Mouse (Mus musculus): ENCODE results near the gene Cfap43. TPM values are rescaled to one million over a fixed set of nuclear protein-coding genes. Genes with fewer than 3 reads are reported as not detected.

Cfap43 gene
- polyA plus RNA-seq, 1 experiment, result 0.02 TPM

- no peak overlapping the region for H3K4me3 ChIP-seq
- H3K36me3 ChIP-seq (ENCODE audit: control insufficient read depth, insufficient read depth), result peaks cover 11% of the 10 kb centered on the region
- H3K27me3 ChIP-seq (ENCODE audit: control insufficient read depth, insufficient read depth, insufficient read length), result no peaks in the 10 kb centered on the region
- H3K79me2 ChIP-seq (ENCODE audit: control insufficient read depth, insufficient read depth), result no peaks in the 10 kb centered on the region
- no peak overlapping the region for H3ac ChIP-seq (ENCODE audit: control insufficient read depth, insufficient read length)
- no peak overlapping the region for H3K4me2 ChIP-seq (ENCODE audit: low read depth)
- TF ChIP-seq POLR2A (IDR thresholded peaks at IDR 0.05; ENCODE audit: insufficient read length, low read depth) (no peak), POLR2AphosphoS2 (IDR thresholded peaks at IDR 0.05; ENCODE audit: insufficient read length, low read depth) (no peak), USF1 (IDR thresholded peaks at IDR 0.05; ENCODE audit: low read depth) (no peak), REST (IDR thresholded peaks at IDR 0.05; ENCODE audit: insufficient read depth, insufficient read length) (no peak)
These were observed 51.4 kb downstream of the Cfap43 start for GRCm38 (mm10) chr19:47867628-47868175.

- TF ChIP-seq CEBPB (IDR thresholded peaks at IDR 0.05; ENCODE audit: insufficient read depth, poor library complexity, severe bottlenecking) (no peak), POLR2A (IDR thresholded peaks at IDR 0.05; ENCODE audit: insufficient read length, low read depth) (peak; percentile 50), REST (IDR thresholded peaks at IDR 0.05; ENCODE audit: insufficient read depth, insufficient read length) (no peak), E2F4 (IDR thresholded peaks at IDR 0.05; ENCODE audit: insufficient read depth) (no peak), TCF12 (IDR thresholded peaks at IDR 0.05; ENCODE audit: insufficient read depth, poor library complexity, severe bottlenecking) (no peak), TCF3 (IDR thresholded peaks at IDR 0.05; ENCODE audit: insufficient read length, low read depth) (no peak), POLR2AphosphoS2 (IDR thresholded peaks at IDR 0.05; ENCODE audit: insufficient read length, low read depth) (peak; percentile 78), MYOD1 (IDR thresholded peaks at IDR 0.05; ENCODE audit: control insufficient read depth in 1 of 3, insufficient read length in 2 of 3, low read depth in 2 of 3) (no peak), MAX (IDR thresholded peaks at IDR 0.05; ENCODE audit: low read depth) (no peak), MYOG (IDR thresholded peaks at IDR 0.05; ENCODE audit: control insufficient read depth in 1 of 3, insufficient read depth in 1 of 3, insufficient read length in 2 of 3, low read depth in 2 of 3) (no peak), SRF (IDR thresholded peaks at IDR 0.05; ENCODE audit: control insufficient read depth, insufficient read length, low read depth) (no peak), USF1 (IDR thresholded peaks at IDR 0.05; ENCODE audit: low read depth) (no peak)
- Histone ChIP-seq H3K36me3 (ENCODE audit: control insufficient read depth, insufficient read depth) (peaks cover 18% of the 10 kb centered on the region), H3K27me3 (ENCODE audit: control insufficient read depth, insufficient read depth, insufficient read length) (no peaks in the 10 kb centered on the region), H3ac (ENCODE audit: control insufficient read depth, insufficient read length) (no peak within 1 kb of the TSS), H3K79me2 (ENCODE audit: control insufficient read depth, insufficient read depth) (no peaks in the 10 kb centered on the region), H3K4me3 (peak within 1 kb of the TSS; percentile 28), H3K4me2 (ENCODE audit: low read depth) (peak within 1 kb of the TSS; percentile 92)
These were observed 53.6 kb downstream of the Cfap43 start, which contains the start of gene Gsto2 for GRCm38 (mm10) chr19:47865353-47865947. Gene Gsto2, plus strand, starts transcription at chr19:47865534.

- TF ChIP-seq POLR2AphosphoS2 (IDR thresholded peaks at IDR 0.05; ENCODE audit: insufficient read length, low read depth), result no peak
- TF ChIP-seq E2F4 (IDR thresholded peaks at IDR 0.05; ENCODE audit: insufficient read depth), result no peak
- no peak for TF ChIP-seq USF1 (IDR thresholded peaks at IDR 0.05; ENCODE audit: low read depth)
- TF ChIP-seq CEBPB (IDR thresholded peaks at IDR 0.05; ENCODE audit: insufficient read depth, poor library complexity, severe bottlenecking), result no peak
- TF ChIP-seq MYOG (IDR thresholded peaks at IDR 0.05; ENCODE audit: control insufficient read depth in 1 of 3, insufficient read depth in 1 of 3, insufficient read length in 2 of 3, low read depth in 2 of 3), result no peak
- TF ChIP-seq TCF12 (IDR thresholded peaks at IDR 0.05; ENCODE audit: insufficient read depth, poor library complexity, severe bottlenecking), result no peak
- no peak for TF ChIP-seq MYOD1 (IDR thresholded peaks at IDR 0.05; ENCODE audit: control insufficient read depth in 1 of 3, insufficient read length in 2 of 3, low read depth in 2 of 3)
- no peak for TF ChIP-seq TCF3 (IDR thresholded peaks at IDR 0.05; ENCODE audit: insufficient read length, low read depth)
- TF ChIP-seq POLR2A (IDR thresholded peaks at IDR 0.05; ENCODE audit: insufficient read length, low read depth), result no peak
- no peak for TF ChIP-seq SRF (IDR thresholded peaks at IDR 0.05; ENCODE audit: control insufficient read depth, insufficient read length, low read depth)
- TF ChIP-seq MAX (IDR thresholded peaks at IDR 0.05; ENCODE audit: low read depth), result no peak
- no peak for TF ChIP-seq REST (IDR thresholded peaks at IDR 0.05; ENCODE audit: insufficient read depth, insufficient read length)
These were observed 54.4 kb downstream of the Cfap43 start for GRCm38 (mm10) chr19:47864721-47865120.

GRCm38 (mm10) chr19:47864051-47864450, 55.0 kb downstream of the Cfap43 start:
- TF ChIP-seq E2F4 (IDR thresholded peaks at IDR 0.05; ENCODE audit: insufficient read depth) (no peak), MYOG (IDR thresholded peaks at IDR 0.05; ENCODE audit: control insufficient read depth in 1 of 3, insufficient read depth in 1 of 3, insufficient read length in 2 of 3, low read depth in 2 of 3) (no peak), REST (IDR thresholded peaks at IDR 0.05; ENCODE audit: insufficient read depth, insufficient read length) (no peak), MYOD1 (IDR thresholded peaks at IDR 0.05; ENCODE audit: control insufficient read depth in 1 of 3, insufficient read length in 2 of 3, low read depth in 2 of 3) (no peak), POLR2AphosphoS2 (IDR thresholded peaks at IDR 0.05; ENCODE audit: insufficient read length, low read depth) (no peak), POLR2A (IDR thresholded peaks at IDR 0.05; ENCODE audit: insufficient read length, low read depth) (no peak), TCF12 (IDR thresholded peaks at IDR 0.05; ENCODE audit: insufficient read depth, poor library complexity, severe bottlenecking) (no peak), SRF (IDR thresholded peaks at IDR 0.05; ENCODE audit: control insufficient read depth, insufficient read length, low read depth) (no peak), CEBPB (IDR thresholded peaks at IDR 0.05; ENCODE audit: insufficient read depth, poor library complexity, severe bottlenecking) (no peak)
- H3K36me3 ChIP-seq (ENCODE audit: control insufficient read depth, insufficient read depth), result peaks cover 32% of the 10 kb centered on the region
- H3K27me3 ChIP-seq (ENCODE audit: control insufficient read depth, insufficient read depth, insufficient read length), result no peaks in the 10 kb centered on the region
- no peak overlapping the region for H3ac ChIP-seq (ENCODE audit: control insufficient read depth, insufficient read length)
- no peak overlapping the region for H3K4me2 ChIP-seq (ENCODE audit: low read depth)
- H3K79me2 ChIP-seq (ENCODE audit: control insufficient read depth, insufficient read depth), result no peaks in the 10 kb centered on the region
- no peak overlapping the region for H3K4me3 ChIP-seq

More at GRCm38 (mm10) chr19:47864721-47865120, 54.4 kb downstream of the Cfap43 start:
- H3K4me2 ChIP-seq (ENCODE audit: low read depth), result peak overlapping the region; percentile 92
- H3K36me3 ChIP-seq (ENCODE audit: control insufficient read depth, insufficient read depth), result peaks cover 25% of the 10 kb centered on the region
- no peaks in the 10 kb centered on the region for H3K79me2 ChIP-seq (ENCODE audit: control insufficient read depth, insufficient read depth)
- H3K4me3 ChIP-seq, result peak overlapping the region; percentile 28
- H3ac ChIP-seq (ENCODE audit: control insufficient read depth, insufficient read length), result no peak overlapping the region
- no peaks in the 10 kb centered on the region for H3K27me3 ChIP-seq (ENCODE audit: control insufficient read depth, insufficient read depth, insufficient read length)
